Mouse (Mus musculus): ENCODE data around the gene Idh3a.
A peak's percentile ranks its signal among the peaks of the same experiment; 100 is the strongest.

Idh3a gene

GRCm38 (mm10) chr9:54647456-54647855, 61.3 kb downstream of the Idh3a start:
- no peak for DNase-seq (ENCODE audit: low spot score)

- DNase-seq (ENCODE audit: low spot score) = peak; percentile 62
These were observed 63.2 kb downstream of the Idh3a start for GRCm38 (mm10) chr9:54649360-54649759.

DNA sequence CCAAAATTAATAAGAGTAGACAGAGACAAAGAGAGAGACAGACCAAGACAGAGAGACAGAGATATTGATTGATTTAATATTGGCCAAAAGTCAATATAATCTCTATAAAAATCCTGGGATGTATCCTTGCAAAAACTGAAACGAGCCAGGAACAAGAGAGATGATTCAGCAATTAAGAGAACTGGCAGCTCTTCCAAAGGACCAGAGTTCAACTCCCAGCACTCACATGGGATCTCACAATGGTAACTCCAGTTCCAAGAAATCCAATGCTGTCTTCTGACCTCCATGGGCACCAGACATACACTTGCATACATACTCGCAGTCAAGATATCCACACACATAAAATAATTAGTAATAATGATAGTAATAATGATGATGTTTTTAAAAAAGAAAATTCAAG, 66.6 kb downstream of the Idh3a start:
- DNase-seq (ENCODE audit: low spot score) = no peak

Measured in ovary, adult 18-20 months (tissue).